Mouse (Mus musculus): ENCODE measurements around the gene Coro1c.

GRCm38 (mm10) chr5:113858550-113858949 is 50.0 kb downstream of the Coro1c start:
- TF ChIP-seq CTCF (IDR thresholded peaks at IDR 0.05; ENCODE audit: extremely low read depth, insufficient read depth, low read length) (no peak), POLR2A (IDR thresholded peaks at IDR 0.05; ENCODE audit: extremely low read depth, insufficient read depth, low read length) (no peak)
